Mouse (Mus musculus) E14TG2a.4 (cell line): Measurements from ENCODE around the gene Pbx3.

Source experiments
- H3K27me3 ChIP-seq: 2 replicates; pipeline ENCODE4 v1.6.1; 2014; ENCODE audit warnings: low read length, control low read depth; ENCODE audit not compliant: insufficient read depth
- H3K36me3 ChIP-seq: 2 replicates; pipeline ENCODE4 v1.6.1; 2014; ENCODE audit warnings: low read length, control low read depth; ENCODE audit not compliant: insufficient read depth
- H3K4me1 ChIP-seq: replicated peaks from 2 replicates; pipeline ENCODE4 v1.6.1; 2014; ENCODE audit warnings: low read depth, low read length, control low read depth
- H3K4me3 ChIP-seq: replicated peaks from 2 replicates; pipeline ENCODE4 v1.5.1; 2014; ENCODE audit warnings: mild to moderate bottlenecking, low read length
- H3K9me3 ChIP-seq: 2 replicates; pipeline ENCODE4 v1.6.1; 2014; ENCODE audit warnings: low read length, control low read depth
- CTCF ChIP-seq: conservative IDR thresholded peaks from 2 replicates; pipeline ENCODE4 v1.5.1; 2014; ENCODE audit warnings: low read length
- NANOG ChIP-seq: IDR thresholded peaks from 2 replicates; pipeline ENCODE4 v1.6.1; 2014; ENCODE audit warnings: borderline replicate concordance, low read length, mixed read lengths
- POU5F1 ChIP-seq: IDR thresholded peaks from 2 replicates; pipeline ENCODE4 v1.6.1; 2014; ENCODE audit warnings: low read length, borderline replicate concordance

Pbx3 gene

DNA sequence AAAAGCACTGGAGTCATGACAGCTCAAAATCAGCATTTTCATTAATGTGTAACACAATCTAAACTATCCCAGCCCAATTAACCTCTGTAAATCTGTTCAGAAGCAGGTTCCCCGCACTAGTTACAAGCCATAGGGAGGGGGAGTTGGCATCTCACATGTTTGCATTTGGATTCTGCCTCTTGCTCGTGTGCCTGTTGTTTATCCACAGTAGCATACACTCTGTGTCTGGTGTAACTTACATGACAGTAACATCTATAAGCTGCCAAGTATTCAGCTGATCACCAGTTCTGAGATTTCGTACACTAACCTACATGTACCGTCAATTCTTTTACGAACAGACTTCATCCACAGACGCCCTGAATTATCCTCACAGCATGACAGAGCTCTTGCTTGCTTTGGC is 147.5 kb downstream of the Pbx3 start:
- no peak for TF ChIP-seq NANOG
- TF ChIP-seq POU5F1 = no peak
- TF ChIP-seq CTCF = no peak
- Histone ChIP-seq H3K9me3 (no peaks in the 10 kb centered on the region), H3K4me1 (peaks cover 7% of the 10 kb centered on the region), H3K4me3 (no peak overlapping the region), H3K36me3 (no peaks in the 10 kb centered on the region), H3K27me3 (no peaks in the 10 kb centered on the region)

DNA sequence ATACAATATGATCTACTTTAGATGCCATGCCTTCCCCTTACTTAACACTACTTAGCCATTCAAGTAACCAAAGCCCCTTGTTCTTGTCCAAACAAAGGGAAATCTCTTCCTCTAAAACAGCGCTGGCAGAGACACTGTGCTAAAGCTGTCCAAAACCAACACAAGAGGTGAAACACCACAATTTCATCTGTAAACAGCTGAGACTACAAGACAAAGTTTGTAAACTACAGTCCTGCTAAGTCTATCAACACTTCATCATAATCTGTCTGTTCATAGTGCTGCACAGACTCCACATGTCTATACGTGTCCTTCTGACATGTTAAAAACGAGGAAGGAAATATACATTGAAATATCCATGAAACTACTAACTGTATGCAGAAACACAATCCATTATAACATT is 151.5 kb downstream of the Pbx3 start:
- Histone ChIP-seq H3K4me1 (no peaks in the 10 kb centered on the region), H3K36me3 (no peaks in the 10 kb centered on the region), H3K9me3 (no peaks in the 10 kb centered on the region), H3K27me3 (no peaks in the 10 kb centered on the region), H3K4me3 (no peak overlapping the region)
- TF ChIP-seq POU5F1 = no peak
- TF ChIP-seq CTCF = no peak
- TF ChIP-seq NANOG = no peak

DNA sequence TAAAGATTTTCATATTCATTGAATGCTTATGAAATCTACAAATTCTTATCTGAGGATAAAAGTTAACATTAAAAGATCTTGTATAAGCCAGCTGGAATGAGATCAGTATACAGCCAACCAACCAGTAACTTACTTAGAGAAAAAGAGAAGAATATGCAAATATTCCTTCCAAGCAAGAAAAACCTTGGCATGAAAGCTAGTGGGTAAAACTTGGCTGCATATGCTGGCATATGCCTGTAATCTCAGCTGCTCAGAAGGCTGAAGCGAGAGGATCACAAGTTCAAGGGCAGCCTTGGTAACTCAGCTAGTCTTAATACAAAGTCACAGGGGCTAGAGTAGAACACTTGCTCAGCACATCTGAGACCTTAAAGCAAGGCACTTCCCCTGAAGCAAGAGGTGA is 153.8 kb downstream of the Pbx3 start:
- no peaks in the 10 kb centered on the region for H3K27me3 ChIP-seq
- no peaks in the 10 kb centered on the region for H3K9me3 ChIP-seq
- no peak for TF ChIP-seq CTCF
- no peaks in the 10 kb centered on the region for H3K4me1 ChIP-seq
- H3K36me3 ChIP-seq = no peaks in the 10 kb centered on the region
- no peak overlapping the region for H3K4me3 ChIP-seq

DNA sequence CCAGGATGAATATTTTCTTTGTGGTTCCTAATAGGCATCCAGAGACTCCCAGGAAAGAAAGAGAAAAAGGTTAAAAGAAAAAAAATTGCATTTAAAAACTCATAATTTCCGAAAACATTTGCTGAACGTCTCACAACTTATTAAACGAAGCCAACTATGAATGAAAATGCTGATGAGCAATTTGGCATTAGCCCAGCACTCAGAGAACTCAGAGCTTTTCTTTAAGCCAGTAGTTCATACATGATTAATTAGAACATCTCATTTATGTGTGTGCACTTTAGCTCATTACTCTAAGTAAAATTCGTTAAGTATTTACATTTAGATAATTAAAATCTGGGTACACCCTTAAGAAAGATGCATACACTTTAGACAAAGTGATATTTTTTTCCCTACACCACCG is 155.3 kb downstream of the Pbx3 start:
- H3K4me3 ChIP-seq = no peak overlapping the region
- no peaks in the 10 kb centered on the region for H3K36me3 ChIP-seq
- H3K27me3 ChIP-seq = no peaks in the 10 kb centered on the region
- H3K4me1 ChIP-seq = no peaks in the 10 kb centered on the region
- H3K9me3 ChIP-seq = no peaks in the 10 kb centered on the region
- TF ChIP-seq NANOG (no peak), CTCF (no peak), POU5F1 (no peak)

DNA sequence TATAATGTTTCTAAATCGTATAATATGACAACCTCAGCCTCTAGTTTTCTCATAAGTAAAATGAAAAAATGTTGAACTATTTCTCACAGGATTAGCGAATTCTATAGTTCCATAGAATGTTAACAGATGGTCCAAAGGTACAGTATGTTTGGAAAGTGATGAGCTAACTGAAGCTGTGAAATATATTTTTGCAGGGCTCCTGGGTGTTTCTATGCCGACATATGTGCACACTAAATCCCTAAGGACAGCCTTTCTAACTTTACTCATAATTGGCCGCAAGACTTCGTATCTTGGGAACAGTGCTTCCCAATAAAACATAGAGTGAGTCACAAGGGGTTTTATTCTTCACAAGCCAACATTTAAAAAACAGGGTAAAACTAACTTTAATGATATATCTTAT is 157.4 kb downstream of the Pbx3 start:
- TF ChIP-seq CTCF = no peak
- TF ChIP-seq POU5F1 = no peak
- TF ChIP-seq NANOG = no peak

DNA sequence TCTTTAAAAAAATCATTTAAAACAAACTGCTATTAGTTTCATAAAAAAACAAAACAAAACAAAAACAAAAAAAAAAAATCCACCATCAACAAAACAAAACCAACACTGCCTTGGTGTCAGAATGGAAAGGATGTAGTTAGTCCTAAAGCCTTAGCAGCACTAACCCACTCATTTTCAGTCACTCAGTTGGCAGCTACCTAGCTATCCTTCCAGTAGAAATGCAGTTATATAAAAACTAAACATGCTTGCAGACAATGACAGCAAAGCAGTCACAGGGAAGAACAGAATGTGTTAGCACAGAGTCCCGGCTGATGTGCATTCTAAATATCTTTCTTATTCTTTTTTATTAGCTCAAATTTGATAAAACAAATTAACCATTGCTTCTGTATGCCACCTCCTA is 160.5 kb downstream of the Pbx3 start:
- Histone ChIP-seq H3K9me3 (no peaks in the 10 kb centered on the region), H3K4me3 (no peak overlapping the region), H3K36me3 (no peaks in the 10 kb centered on the region), H3K27me3 (no peaks in the 10 kb centered on the region), H3K4me1 (no peaks in the 10 kb centered on the region)
- TF ChIP-seq CTCF = no peak
- no peak for TF ChIP-seq POU5F1
- TF ChIP-seq NANOG = no peak

More for the DNA sequence above, 157.4 kb downstream of the Pbx3 start:
- H3K4me1 ChIP-seq = no peaks in the 10 kb centered on the region
- no peaks in the 10 kb centered on the region for H3K27me3 ChIP-seq
- no peaks in the 10 kb centered on the region for H3K9me3 ChIP-seq
- H3K4me3 ChIP-seq = no peak overlapping the region
- no peaks in the 10 kb centered on the region for H3K36me3 ChIP-seq

DNA sequence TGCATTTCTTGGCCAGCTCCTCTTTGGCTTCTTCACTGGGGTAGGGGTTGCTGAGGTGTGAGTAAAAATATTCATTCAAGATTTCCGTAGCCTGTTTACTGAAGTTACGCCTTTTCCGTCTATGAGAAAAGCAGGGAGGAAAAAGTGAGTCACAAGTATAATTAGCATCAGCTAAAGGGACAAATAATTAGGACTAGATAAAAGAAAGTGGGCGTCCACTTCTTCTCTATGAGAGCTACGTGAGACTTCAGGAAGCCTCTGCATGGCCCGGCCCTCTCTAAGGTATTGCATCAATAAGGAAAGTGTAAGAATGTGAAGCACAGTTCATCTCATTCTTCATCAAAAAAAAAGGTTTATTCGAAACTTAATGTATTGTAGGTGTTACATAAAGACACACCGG is 168.1 kb downstream of the Pbx3 start:
- no peak overlapping the region for H3K4me3 ChIP-seq
- no peaks in the 10 kb centered on the region for H3K9me3 ChIP-seq
- TF ChIP-seq CTCF = no peak
- TF ChIP-seq POU5F1 = no peak
- no peak for TF ChIP-seq NANOG
- no peaks in the 10 kb centered on the region for H3K27me3 ChIP-seq
- H3K4me1 ChIP-seq = no peaks in the 10 kb centered on the region
- no peaks in the 10 kb centered on the region for H3K36me3 ChIP-seq

DNA sequence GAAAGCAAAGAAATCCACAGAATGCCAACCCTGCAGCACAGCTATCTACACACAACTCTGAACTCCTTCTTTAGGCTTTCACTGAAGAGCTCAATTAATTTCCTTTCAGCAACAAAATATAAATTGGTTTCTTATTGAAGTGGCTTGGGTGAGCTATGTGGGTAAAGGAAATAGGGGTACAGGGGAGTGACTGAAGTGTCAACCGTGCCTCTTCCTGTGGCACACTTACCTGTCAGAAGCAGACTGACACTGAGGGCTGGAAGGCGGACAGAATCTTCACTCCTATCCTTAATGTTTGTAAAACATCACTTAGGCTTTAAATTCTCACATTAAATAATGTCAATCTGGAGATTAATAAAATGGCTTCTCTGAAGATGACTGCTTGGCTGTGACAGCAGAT is 168.6 kb downstream of the Pbx3 start:
- TF ChIP-seq CTCF (no peak), NANOG (no peak), POU5F1 (no peak)
- H3K4me1 ChIP-seq = no peaks in the 10 kb centered on the region
- no peaks in the 10 kb centered on the region for H3K9me3 ChIP-seq

DNA sequence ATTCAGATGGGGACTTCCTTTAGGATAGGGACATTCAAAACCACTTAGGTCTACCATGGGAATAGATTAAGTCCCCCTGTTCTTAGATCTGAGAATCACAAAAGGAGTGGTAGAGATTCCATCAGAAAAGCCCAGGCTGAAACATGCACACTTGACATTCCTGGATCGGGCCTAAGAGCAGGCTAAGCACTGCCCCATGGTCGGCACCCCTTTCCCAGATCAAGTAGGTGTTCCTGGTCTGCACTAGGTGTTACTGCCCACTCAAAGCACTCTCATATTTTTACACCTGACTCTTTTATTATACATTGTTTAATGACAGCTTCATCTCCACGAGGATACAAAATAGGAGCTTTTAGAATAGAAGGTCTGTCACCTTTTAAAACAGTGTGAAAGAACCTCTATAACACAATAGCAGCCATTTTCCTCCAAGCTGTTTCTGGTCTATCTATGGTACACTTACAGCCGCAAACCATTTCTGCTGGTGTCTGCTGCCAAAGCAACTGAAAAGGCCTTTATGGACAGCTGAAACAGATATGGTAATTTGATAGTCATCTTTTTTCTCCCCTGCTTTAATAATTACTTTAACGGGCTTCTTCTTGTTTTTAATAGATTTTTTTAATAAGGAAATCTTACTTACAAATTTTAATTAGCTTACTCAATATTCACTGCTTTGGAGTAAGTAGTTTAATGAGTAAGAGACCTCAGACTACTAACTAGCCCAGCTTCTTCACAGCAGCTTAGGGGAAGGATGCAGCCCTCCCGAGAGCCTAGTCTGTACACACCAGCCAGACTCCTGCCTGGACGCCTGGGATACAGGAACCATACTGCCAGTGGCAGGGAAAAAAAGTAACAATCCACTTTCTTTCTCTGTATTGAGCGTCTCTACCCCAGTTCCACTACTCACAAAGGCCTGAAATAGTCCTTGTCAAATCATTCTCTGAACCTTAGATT is 178.8 kb downstream of the Pbx3 start:
- no peaks in the 10 kb centered on the region for H3K4me1 ChIP-seq
- no peak overlapping the region for H3K4me3 ChIP-seq
- no peaks in the 10 kb centered on the region for H3K36me3 ChIP-seq
- H3K9me3 ChIP-seq = no peaks in the 10 kb centered on the region
- TF ChIP-seq CTCF (no peak), POU5F1 (no peak), NANOG (no peak)
- no peaks in the 10 kb centered on the region for H3K27me3 ChIP-seq

More for the DNA sequence above, 168.6 kb downstream of the Pbx3 start:
- Histone ChIP-seq H3K36me3 (no peaks in the 10 kb centered on the region), H3K4me3 (no peak overlapping the region), H3K27me3 (no peaks in the 10 kb centered on the region)
